Mouse (Mus musculus): ENCODE measurements at regions not wholly inside any gene's neighbourhood (a gene's known extent, or its start where the extent isn't known, plus 50 kb on each side); places are given as distances from the start of the nearest gene placed in this dataset.

- DNase-seq: no peak
Observed at GRCm38 (mm10) chr4:9081701-9082562, 843.1 kb upstream of the Car8 start.

DNA sequence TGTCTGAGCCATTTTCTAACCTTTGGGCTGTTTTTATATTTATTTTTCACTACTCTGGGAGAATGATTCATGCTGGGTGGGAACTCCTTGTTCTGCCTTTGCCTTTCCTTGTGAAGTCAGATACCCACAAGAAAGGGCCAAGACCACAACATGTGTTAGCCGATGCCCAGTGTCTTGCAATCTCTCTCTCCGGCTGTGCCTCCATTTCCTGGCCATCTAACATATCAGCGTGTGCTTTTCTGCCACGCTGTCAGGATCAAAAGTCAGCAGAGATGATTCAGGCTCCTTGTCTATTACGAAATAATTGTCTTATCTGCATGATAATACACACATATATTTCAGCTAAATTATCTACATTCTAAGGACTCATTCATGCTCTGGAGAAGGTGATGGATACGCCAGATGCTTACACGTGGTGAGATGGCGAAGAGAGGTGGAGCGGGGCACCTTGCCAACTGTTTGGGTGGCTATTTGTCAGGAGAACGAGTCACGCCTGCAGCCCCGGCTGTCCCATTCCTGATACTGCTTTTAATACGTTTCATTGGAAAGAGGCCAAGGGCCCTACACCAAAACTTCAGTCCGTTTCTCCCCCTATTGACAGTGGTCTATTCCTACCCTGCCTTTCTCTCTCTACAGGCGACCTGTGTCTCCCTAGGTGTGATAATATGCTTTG is 842.1 kb upstream of the Car8 start:
- no peak for DNase-seq

DNA sequence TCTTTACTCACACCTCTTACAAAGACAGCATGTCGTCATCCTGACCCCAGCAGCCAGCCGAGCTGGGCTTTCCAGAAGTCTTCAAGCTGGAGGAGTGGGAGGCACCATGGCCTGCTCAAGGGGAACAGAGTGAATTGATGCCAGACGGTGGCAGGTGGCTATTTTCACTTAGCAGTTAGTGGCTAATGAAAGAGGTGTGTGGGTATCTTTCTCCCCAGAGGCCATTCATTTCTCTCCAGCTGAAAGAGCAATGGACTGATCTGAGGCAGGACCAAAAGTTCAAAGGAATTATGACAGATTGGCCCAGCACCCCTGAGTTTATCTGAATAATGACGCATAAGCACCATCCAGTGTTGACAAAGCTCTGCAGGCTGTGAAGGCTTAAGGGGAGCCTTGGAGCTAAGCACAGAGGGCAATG is 841.0 kb upstream of the Car8 start:
- DNase-seq: no peak

GRCm38 (mm10) chr4:9074447-9074846 is 835.6 kb upstream of the Car8 start:
- DNase-seq: no peak

DNA sequence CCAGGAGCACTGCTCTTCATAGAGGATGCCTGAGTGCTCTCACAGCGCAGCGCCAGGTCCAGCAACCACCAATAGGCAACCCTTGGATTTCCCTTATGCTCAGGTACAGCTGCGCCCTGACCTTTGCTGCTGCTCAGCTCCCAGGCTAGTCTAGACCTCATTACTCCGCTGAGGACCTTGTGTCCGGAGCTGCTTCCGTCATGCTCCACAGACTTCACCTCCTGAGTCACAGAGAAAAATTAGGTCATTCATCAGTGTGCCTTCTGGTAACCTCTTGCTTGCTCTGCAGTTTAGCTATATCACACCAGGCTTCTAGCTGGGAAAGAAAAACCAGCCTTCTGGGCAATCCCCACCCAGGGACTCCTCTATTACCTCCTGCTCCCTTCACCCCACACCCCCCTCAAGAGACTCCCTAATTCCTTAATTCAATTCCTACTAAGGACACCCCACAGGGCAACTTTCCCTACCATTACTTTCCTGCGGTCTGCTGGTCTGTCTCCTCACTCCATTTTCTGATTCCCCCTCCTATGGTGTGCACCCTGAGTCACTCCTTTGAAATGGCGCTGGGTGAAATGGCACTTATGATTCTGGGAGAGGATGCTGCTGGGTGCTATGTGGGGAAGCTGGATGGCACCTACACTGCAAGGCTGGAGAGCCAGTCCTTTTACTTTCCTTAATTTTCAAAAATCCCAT is 835.0 kb upstream of the Car8 start:
- DNase-seq: no peak

DNA sequence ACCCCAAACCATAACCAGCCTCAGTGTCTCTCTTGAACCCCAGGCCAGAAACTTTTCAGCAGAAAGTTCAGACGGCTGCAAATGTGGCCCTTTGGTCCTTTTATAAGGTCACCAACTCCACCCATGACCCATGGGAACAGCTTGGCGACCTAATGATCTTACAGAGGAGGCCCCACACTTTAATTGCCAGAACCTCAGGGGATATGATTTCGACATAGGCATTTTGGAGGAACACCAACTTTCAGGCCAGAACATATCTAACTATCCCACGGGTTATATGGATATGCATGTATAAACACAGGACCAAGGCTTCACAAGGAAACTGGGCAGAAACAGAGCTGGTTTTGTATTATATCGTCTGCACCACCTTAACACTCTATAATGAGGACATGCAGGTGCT is 833.5 kb upstream of the Car8 start:
- DNase-seq: no peak

DNA sequence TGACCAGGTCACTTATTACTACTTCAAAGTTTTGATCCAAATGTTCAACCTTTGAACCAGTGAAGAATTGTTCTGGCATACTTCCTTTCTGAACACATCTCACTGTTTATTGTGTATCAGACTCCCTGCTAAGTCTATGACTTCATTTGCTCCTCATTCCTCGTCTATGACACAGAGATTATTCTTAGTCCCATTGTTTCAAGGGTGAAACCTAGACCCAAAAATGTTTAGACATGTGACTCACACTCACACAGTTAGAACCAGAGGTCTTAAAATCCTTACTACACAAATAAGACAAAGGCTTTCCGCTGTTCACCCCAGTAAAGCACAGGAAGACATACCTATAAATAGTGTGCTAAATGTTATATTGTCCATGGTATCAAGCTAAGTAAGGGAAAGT is 829.0 kb upstream of the Car8 start:
- no peak for DNase-seq

GRCm38 (mm10) chr4:9065981-9066815 is 827.4 kb upstream of the Car8 start:
- no peak for DNase-seq

DNA sequence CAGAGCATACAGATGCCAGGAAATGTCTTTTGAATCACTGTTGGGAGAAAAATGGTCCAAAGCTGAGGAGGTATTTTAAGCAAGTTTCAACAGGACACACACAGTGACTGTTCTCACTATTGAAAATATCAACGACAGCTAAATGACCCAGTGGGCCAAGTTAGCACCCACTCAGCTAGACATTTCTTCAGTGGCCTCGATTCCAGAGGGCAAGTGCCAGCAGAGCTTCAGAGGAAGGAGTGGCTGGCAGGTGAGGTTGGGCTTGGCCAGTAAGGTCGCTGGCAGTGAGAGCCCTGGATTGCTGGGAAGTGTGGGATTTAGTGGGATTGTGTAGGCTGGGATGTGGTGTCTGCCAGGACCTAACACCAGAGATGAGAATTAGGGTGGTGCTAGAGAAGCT is 823.1 kb upstream of the Car8 start:
- no peak for DNase-seq

DNA sequence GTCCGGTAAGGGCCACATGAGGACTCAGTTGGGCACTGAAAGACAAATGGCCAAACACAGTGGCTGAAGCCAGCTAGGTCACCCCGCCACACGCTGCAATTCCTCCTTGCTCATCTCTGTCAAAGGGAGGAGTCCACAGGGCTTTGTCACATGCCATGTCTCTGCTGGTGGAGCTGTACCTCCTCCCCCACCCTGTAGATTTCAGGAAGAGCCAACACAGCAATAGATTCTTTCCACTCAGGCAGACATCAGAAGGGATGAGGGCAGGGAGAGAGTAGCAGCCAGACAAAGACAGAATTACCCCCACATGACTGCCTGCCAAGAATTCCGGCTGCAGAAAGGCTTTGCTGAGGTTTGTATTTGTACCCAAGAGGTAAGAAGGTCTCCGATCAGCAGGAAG is 821.4 kb upstream of the Car8 start:
- no peak for DNase-seq

- no peak for DNase-seq
Observed at GRCm38 (mm10) chr4:9057676-9058075, 818.8 kb upstream of the Car8 start.

- no peak for DNase-seq
Observed at GRCm38 (mm10) chr4:9057113-9057512, 818.3 kb upstream of the Car8 start.

DNA sequence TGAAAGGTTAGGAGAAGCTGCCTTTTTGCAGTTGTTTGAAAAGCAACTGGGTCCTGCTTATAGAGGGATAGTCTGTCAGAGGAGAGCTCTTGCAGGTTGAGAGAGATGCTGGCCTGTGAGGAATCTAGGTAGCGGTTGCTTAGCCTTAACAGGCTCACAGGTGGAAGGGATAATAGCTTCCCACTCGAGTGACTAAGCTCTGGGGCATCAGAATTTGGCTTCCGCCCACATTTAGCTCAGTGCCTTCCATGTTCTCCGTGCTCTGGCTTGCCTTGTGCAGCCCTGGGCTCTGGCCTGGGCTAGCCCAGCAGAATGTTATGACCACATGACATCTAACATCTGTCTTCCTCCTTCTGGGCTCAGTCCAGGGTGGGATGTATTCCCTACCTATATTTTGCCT is 817.0 kb upstream of the Car8 start:
- no peak for DNase-seq

DNA sequence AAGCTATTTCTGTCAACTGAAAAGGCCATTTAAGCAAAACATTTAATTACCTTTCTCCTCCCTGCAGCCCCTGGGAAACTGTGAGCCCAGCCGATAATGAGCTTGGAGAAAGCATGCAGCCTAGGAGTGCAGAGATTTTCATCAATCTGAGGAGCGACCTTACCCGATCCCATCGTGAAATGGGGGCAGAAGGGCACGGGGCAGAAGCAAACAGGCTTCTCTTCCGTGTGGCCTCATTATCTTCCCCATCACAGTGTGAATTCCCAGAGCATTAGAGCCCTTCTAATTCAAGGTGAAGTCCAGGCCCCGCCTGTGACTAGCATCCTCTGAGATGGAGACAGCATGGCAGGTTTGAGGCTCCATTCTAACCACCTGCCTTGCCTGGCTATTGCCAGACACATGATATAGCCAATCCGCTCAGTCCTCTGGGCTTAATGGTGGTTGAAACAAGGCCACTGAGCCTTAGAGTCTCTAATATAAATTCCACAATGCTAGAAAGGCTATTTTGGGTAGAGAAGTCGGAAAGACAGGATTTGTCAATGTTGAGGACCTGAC is 816.5 kb upstream of the Car8 start:
- no peak for DNase-seq

GRCm38 (mm10) chr4:9048817-9049216 is 810.0 kb upstream of the Car8 start:
- DNase-seq: no peak

DNA sequence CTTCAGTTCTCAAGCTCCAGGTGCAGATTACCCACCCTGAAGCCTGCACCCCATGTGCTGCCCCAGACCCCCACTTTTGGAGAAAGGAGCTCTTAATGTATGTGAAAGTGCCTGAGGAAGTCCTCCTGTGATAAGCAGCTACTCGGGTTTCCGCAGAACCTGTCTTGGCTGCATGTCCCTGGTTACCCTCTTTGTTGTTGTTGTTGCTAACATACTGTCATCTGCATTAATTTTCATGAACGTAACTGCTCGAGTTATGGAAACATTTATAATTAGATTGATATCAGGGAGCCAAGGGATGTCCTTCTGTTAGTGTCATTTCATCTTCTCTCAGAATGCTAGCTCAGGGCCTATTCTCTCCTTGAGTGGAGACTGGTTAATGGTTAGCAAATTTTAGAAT is 808.3 kb upstream of the Car8 start:
- no peak for DNase-seq

GRCm38 (mm10) chr4:9046436-9046835 is 807.6 kb upstream of the Car8 start:
- no peak for DNase-seq

DNA sequence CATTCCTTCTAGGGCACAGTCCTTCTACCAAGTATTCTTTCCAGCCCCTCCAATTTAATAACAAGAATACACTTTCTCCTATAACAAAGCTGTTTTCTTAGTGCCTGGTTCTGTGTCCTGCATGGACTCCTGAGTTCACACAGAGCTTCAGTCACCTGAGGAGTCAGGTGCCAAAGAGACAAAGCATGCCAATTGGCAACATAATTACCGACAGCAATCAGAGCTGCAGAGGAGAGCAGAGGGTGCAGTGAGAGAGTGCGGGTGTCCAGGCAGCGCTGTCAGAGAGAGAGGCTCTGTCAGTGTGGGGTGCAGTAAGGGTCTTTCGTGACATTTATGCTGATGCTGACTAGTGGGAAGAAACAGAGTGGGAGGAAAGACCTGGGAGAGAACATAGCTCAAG is 807.2 kb upstream of the Car8 start:
- DNase-seq: no peak

GRCm38 (mm10) chr4:9036005-9036404 is 797.2 kb upstream of the Car8 start:
- DNase-seq: no peak

DNA sequence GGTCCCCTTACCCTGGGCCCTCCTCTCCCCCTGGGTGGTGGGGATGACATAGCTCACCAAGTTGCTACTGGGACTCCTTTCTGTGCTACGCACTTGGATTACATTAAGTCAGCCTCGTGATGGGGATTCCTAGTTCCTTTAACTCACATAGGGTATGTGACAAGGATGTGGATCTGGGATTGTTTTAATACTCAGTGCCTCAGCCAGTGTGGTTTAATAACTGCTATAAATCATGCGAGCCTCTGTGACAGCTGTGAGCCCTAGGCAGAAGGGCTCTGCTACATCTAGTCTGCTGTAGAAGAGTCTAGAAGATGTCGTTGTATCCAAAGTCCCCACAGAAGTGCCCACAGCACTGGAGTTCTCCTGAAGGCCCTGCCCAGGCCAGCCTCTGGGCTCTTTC is 796.5 kb upstream of the Car8 start:
- no peak for DNase-seq

- no peak for DNase-seq
Observed at GRCm38 (mm10) chr4:9034280-9034679, 795.4 kb upstream of the Car8 start.

DNA sequence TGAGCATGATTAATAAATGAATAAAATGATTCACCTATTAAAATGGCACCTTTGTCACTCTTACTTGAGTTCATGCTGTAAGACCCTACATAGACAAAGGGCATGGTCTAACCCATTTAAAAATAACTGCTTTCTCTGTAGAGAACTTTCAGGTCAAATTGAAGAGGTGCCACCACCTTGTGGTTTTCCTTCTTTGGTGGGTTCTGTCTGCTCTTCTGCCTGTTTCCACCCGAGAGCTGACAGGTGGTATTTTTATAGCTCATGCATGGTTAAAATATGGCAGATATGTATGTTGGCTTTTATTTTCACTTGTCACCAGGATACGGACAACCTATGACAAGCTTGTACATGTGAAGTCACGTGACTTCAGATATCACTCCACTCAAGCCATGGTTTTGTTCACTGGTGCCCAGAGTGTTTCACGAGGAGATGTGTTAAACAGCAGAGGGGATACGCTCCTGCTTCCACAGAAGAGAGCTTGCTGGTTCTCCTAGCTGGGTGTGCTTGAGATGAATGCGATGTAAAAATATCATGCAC is 794.3 kb upstream of the Car8 start:
- no peak for DNase-seq

Measured in thymus, postnatal 14 days (tissue).